Mouse (Mus musculus) thymus, adult 2 months (tissue): Measurements from ENCODE around the gene Asb5. TPM values are rescaled to one million over a fixed set of nuclear protein-coding genes. Genes with fewer than 3 reads are reported as not detected.

Experiments
- DNase-seq: peaks from one replicate; pipeline ENCODE4 v3.0.0; 2021
- H3K27ac ChIP-seq: fragments of 200-500 bp; 2 replicates; pipeline ENCODE4 v1.5.1; 2012; ENCODE audit warnings: low read length, control low read depth; ENCODE audit not compliant: control insufficient read depth, insufficient read depth
- H3K27me3 ChIP-seq: fragments of 200-500 bp; 2 replicates; pipeline ENCODE4 v1.6.1; 2012; ENCODE audit warnings: mild to moderate bottlenecking, low read length, moderate library complexity, mixed read lengths; ENCODE audit not compliant: control insufficient read depth, insufficient read depth
- H3K36me3 ChIP-seq: fragments of 200-500 bp; 2 replicates; pipeline ENCODE4 v1.6.1; 2012; ENCODE audit warnings: mild to moderate bottlenecking, low read length, moderate library complexity; ENCODE audit not compliant: control insufficient read depth, insufficient read depth
- H3K4me1 ChIP-seq: fragments of 200-500 bp; replicated peaks from 2 replicates; pipeline ENCODE4 v1.6.1; 2012; ENCODE audit warnings: low read length; ENCODE audit not compliant: control insufficient read depth, insufficient read depth
- H3K4me3 ChIP-seq: fragments of 200-500 bp; 2 replicates; pipeline ENCODE4 v1.5.1; 2012; ENCODE audit warnings: mild to moderate bottlenecking, low read length, control low read depth, moderate library complexity; ENCODE audit not compliant: control insufficient read depth, insufficient read depth
- CTCF ChIP-seq: fragments of 200-500 bp; IDR thresholded peaks from 2 replicates; pipeline ENCODE4 v1.5.1; 2012; ENCODE audit warnings: mild to moderate bottlenecking, control low read depth, low read length, moderate library complexity, borderline replicate concordance; ENCODE audit not compliant: control insufficient read depth, poor library complexity, insufficient read depth; ENCODE audit errors: extremely low read depth
- POLR2A ChIP-seq: fragments of 200-500 bp; IDR thresholded peaks from 2 replicates; pipeline ENCODE4 v1.6.1; 2012; ENCODE audit warnings: mild to moderate bottlenecking, low read length, control low read depth, moderate library complexity; ENCODE audit not compliant: control insufficient read depth, poor library complexity, insufficient read depth; ENCODE audit errors: extremely low read depth
- WGBS: fragments of 180-500 bp; shearing (Covaris S2); methylation state at CpG from one replicate; pipeline ENCODE4 v1.1.7; 2018; 5-methylcytosine and 5-hydroxymethylcytosine counted together
- polyA plus RNA-seq: library from polyadenylated mRNA; depleted of rRNA; stranded (reverse); fragments of >200 nt; gene quantifications from 2 replicates; pipeline ENCODE4 v1.2.3, GENCODE M21; 2012

The Asb5 gene
- polyA plus RNA-seq, 1 experiment, result 1.8 TPM

DNA sequence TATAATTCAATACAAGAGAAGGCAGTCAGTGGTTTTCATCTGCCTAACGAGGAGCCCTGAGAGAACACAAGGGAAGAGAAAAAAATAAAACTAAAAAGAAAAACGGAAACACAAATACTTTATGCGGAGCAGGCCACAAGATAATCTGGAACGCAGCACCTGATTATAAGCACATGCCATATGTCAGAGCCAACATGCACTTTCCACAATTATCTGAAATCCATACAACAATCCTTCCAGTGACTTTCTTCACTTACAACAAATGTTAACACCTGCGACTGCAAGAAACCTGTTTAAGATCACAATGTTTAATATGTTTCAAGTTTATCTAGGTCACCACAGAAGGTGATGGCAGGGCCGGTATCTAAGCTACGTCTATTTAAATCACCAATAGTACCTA lies 809 bp upstream of the Asb5 start:
- no peak for DNase-seq
- TF ChIP-seq CTCF (no peak), POLR2A (no peak)
- WGBS, result 53% methylated on average over 7 of the region's 7 CpGs
- Histone ChIP-seq H3K4me1 (no peaks in the 10 kb centered on the region), H3K27me3 (no peaks in the 10 kb centered on the region), H3K27ac (no peak overlapping the region), H3K4me3 (no peak overlapping the region), H3K36me3 (0 out of 2 replicates have a peak, but pooled peaks cover 4% of the 10 kb centered on the region)

DNA sequence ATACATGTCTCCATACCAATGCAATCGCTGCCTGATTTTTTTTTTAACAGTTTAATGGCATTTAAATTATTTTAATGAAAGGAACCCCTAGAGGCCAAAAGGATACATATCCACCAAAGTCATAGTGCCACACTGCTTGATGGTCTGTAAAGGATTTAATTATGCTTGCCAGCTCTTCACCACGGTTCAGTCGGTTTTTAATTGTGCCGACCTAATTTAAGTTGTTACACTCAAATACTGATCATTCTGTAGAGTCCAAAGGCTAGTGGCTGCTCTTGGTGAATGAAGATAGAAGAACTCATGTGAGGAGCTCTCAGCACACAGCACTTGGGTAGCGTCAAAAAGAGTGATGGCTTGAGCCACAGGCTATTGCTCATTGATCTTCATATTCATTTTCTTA lies 5.8 kb downstream of the Asb5 start:
- WGBS, result 95% methylated on average over 5 of the region's 5 CpGs
- TF ChIP-seq POLR2A (no peak), CTCF (no peak)

GRCm38 (mm10) chr8:54537285-54537684 lies 7.9 kb downstream of the Asb5 start:
- Histone ChIP-seq H3K4me3 (no peak overlapping the region), H3K27me3 (no peaks in the 10 kb centered on the region), H3K27ac (no peak overlapping the region), H3K36me3 (no peaks in the 10 kb centered on the region), H3K4me1 (no peaks in the 10 kb centered on the region)
- WGBS, result 96% methylated on average over 3 of the region's 3 CpGs
- DNase-seq, result no peak
- TF ChIP-seq POLR2A (no peak), CTCF (no peak)

More for the DNA sequence above, 5.8 kb downstream of the Asb5 start:
- no peak overlapping the region for H3K4me3 ChIP-seq
- no peaks in the 10 kb centered on the region for H3K27me3 ChIP-seq
- DNase-seq, result no peak
- no peaks in the 10 kb centered on the region for H3K4me1 ChIP-seq
- no peak overlapping the region for H3K27ac ChIP-seq
- no peaks in the 10 kb centered on the region for H3K36me3 ChIP-seq

DNA sequence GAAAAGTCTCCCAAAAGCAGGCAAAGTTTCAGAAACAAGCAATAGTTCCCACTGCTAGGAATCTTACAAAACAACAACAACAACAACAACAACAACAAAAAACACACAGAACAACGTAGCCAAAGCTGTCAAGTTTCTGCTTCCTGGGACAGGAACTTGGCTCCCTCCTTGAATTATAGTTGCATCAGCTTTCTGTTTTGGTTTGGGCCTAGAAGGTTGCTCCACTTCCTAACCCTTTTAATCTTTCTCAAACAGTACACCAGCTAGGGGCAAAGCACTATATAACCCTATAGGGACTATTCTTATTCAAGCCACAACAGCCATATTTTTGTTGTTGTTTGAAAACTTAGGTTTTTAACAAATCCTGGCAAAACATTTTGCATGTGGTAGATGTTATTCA lies 12.0 kb downstream of the Asb5 start:
- 76% methylated on average over 1 of the region's 1 CpGs for WGBS

GRCm38 (mm10) chr8:54548383-54548782 lies 19.0 kb downstream of the Asb5 start:
- Histone ChIP-seq H3K36me3 (no peaks in the 10 kb centered on the region), H3K4me1 (no peaks in the 10 kb centered on the region), H3K27ac (no peak overlapping the region), H3K4me3 (no peak overlapping the region), H3K27me3 (no peaks in the 10 kb centered on the region)
- TF ChIP-seq CTCF, result no peak
- DNase-seq, result no peak
- WGBS, result 93% methylated on average over 6 of the region's 6 CpGs

More for the DNA sequence above, 12.0 kb downstream of the Asb5 start:
- Histone ChIP-seq H3K27ac (no peak overlapping the region), H3K27me3 (no peaks in the 10 kb centered on the region), H3K36me3 (no peaks in the 10 kb centered on the region), H3K4me3 (no peak overlapping the region), H3K4me1 (no peaks in the 10 kb centered on the region)
- DNase-seq, result no peak
- TF ChIP-seq CTCF (no peak), POLR2A (no peak)

GRCm38 (mm10) chr8:54550026-54550574 lies 20.7 kb downstream of the Asb5 start:
- 96% methylated on average over 12 of the region's 12 CpGs for WGBS

GRCm38 (mm10) chr8:54554921-54555320 lies 25.5 kb downstream of the Asb5 start:
- no peaks in the 10 kb centered on the region for H3K27me3 ChIP-seq
- WGBS, result 62% methylated on average over 2 of the region's 2 CpGs

More at GRCm38 (mm10) chr8:54550026-54550574, 20.7 kb downstream of the Asb5 start:
- no peaks in the 10 kb centered on the region for H3K4me1 ChIP-seq
- no peak overlapping the region for H3K27ac ChIP-seq
- H3K4me3 ChIP-seq, result no peak overlapping the region
- DNase-seq, result no peak
- H3K27me3 ChIP-seq, result no peaks in the 10 kb centered on the region
- no peak for TF ChIP-seq POLR2A
- no peak for TF ChIP-seq CTCF
- no peaks in the 10 kb centered on the region for H3K36me3 ChIP-seq

More at GRCm38 (mm10) chr8:54554921-54555320, 25.5 kb downstream of the Asb5 start:
- H3K4me1 ChIP-seq, result no peaks in the 10 kb centered on the region
- no peak overlapping the region for H3K4me3 ChIP-seq
- TF ChIP-seq POLR2A (no peak), CTCF (no peak)
- H3K27ac ChIP-seq, result no peak overlapping the region
- DNase-seq, result no peak
- no peaks in the 10 kb centered on the region for H3K36me3 ChIP-seq
